Mouse (Mus musculus): Measurements from ENCODE around the gene Tns2. TPM values are rescaled to one million over a fixed set of nuclear protein-coding genes. Genes with fewer than 3 reads are reported as not detected.

Gene Tns2
- polyA plus RNA-seq, 1 experiment from 2014 or later: 4.4 TPM

DNA sequence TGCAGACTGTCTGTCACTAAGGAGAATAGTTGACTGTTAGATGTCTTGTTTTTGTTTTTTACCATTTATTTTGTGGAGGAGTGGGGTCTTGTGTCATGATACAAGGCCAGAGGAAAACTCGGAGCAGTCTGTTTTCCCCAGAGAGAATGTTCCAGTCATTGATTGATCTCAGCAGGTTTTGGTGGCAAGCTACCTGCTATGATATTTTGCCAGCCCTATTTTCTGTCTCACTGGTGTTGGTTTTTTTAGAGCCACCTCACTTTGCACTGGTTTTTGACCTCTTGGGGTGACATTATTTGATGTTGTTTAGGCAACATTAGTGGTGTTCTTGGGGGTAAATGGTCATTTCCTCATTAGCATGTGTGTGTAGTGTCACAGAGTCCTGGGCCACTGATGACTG, 8.5 kb upstream of the Tns2 start:
- DNase-seq (ENCODE audit: low spot score): no peak

DNA sequence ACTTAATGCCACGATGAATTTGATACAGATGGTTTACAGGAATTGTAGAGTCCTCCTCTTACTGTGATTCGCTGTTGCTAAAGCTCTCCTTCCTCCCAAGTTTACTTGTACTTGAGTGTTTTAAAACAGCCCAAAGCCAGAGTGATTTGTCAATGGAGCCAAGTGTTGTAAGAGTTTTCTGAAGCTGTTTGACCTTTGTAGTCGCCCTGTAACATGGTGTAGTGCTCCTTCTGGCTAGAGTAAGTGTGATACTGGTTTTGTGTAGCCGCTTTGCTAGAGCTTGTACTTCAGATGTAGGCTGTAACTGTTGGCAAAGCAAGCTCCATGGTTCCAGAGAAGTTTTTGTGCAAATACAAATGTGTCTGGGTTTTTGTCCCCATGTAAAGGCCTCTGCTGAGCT, 8.0 kb upstream of the Tns2 start:
- DNase-seq (ENCODE audit: low spot score): no peak

DNA sequence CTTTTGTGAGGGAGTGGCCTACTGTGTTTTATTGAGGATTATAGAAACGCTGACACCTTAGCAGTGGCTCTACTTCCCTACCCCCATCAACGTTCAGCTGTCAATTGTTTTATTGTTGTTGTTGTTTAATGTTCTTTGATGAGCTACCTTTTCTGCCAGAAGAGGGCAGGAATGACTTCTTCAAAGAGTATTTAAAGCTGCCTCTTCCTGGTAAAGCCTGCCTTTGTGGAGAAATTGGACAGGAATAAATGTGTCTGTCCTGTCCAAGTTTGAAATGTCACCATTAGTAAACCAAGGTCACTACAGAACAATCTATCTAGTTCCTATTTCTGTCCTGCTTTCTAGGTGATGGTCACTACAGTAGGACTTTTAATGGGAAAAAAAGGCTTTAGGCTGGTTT, 6.1 kb upstream of the Tns2 start:
- DNase-seq (ENCODE audit: low spot score): no peak

DNA sequence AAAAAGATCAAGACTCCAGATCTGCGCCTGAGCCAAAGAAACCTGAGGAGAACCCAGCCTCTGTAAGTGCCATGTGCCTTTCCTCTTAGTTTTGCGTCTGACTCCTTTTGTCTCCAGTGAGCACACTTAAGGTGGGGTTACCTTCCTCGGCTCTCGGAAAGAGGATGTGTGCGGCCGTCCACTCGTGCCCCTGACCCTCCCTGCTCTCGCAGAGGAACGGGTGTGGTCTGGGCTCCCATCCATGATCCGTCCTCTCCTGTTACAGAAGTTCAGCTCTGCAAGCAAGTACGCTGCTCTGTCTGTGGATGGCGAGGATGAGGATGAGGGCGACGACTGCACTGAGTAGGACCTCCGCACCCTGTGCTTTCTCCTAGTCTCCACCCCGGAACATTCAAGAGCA, 5.2 kb upstream of the Tns2 start:
- no peak for DNase-seq (ENCODE audit: low spot score)

DNA sequence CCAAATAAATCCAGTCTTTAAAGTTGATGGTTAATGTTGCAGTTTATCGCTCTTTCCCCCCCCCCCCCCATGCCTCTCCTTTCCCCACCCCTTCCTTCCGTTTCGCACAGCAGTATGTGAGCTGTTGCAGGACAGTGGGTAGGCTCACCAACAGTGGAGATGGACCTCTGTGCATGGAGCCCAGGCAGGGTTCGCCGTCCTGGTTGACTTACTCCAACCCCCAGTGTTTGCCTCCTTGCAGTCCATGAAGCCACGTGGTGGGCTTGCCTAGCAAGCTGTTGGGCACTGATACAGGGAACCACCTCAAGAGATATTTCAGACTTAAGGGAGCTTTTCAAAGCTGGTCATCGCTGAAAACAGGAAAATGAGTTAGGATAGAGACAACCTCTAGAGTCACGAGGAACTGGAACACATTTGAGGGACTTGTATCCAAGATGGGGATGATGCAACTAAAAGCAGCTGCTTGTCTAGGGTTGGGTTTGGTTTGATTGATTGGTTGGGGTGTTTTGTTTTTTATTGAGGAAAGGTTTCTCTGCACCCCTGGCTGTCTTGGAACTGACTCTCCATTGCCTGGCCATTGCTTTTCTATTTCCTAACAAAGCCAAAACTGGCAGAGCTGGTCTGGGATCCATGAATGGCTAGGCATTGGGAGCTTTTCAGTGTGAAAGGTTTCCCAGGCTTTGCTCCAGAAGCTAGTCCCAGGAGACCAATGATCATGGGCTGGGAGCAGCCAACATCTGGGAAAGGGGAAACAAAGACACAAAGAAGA, 2.9 kb upstream of the Tns2 start:
- DNase-seq (ENCODE audit: low spot score): no peak

DNA sequence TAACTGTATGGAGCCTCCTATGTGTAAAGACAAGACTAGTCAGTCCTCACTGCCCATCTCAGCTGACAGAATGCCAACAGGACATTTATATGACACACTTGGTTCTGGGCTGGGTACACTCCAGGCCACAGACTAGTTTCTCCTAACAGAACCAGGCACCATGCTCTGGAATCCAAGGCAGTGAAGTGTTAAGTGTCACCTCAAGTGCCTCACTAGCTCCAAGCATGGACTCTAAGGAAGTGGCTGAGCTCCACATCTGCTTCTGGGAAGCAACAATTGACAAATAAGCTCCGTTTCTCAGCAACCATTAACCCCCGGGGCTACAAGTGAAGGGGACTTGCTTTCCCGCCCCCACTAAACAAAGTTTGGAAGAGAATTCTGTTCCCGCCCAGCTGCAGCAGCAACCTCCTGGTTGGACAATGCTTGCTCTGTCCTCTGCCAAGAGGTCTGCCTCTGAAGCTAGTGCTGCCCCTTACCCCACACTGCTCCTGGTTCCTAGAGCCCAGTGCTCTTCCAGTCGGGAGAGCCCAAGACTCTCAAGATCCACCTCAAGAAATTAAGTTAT, 2.1 kb upstream of the Tns2 start:
- DNase-seq (ENCODE audit: low spot score): no peak

DNA sequence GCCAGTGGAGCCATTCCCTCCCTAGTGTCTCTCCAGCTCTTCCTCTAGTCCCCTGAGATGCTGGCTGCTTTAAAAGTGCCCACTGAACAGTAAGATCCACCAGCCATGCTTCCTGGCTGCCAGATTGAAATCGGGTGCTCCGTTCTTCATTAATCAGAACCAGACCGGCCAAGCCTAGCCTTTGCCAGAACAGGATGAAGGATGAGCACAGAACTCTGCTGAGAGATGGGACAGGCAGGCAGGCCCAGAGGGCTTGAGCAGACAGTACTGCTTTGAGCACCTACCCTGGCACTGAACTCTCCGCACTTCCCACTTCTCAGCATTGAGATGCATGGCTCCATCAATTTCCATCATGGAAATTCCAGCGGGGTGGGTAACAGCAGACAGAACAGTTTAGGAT, 953 bp upstream of the Tns2 start:
- DNase-seq (ENCODE audit: low spot score): no peak

DNA sequence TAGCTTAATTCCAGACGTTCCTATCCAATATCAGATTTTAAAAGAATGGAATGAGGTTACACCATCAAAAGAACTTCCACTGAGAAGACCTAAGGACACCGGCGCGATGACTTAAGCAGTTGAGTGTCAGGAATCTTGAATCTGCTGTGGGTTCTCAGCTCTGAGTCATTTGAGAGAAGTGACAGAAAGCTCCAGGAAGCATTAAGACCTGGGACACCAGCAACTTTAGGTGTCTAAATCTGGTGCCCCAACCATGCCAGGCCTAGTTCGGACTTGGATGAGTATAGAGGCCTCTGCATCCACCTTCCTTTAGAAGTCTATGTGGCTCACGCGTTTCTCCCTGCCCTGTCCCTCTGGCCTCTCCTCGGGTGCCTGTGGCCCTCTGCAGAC, 447 bp upstream of the Tns2 start:
- no peak for DNase-seq (ENCODE audit: low spot score)

DNA sequence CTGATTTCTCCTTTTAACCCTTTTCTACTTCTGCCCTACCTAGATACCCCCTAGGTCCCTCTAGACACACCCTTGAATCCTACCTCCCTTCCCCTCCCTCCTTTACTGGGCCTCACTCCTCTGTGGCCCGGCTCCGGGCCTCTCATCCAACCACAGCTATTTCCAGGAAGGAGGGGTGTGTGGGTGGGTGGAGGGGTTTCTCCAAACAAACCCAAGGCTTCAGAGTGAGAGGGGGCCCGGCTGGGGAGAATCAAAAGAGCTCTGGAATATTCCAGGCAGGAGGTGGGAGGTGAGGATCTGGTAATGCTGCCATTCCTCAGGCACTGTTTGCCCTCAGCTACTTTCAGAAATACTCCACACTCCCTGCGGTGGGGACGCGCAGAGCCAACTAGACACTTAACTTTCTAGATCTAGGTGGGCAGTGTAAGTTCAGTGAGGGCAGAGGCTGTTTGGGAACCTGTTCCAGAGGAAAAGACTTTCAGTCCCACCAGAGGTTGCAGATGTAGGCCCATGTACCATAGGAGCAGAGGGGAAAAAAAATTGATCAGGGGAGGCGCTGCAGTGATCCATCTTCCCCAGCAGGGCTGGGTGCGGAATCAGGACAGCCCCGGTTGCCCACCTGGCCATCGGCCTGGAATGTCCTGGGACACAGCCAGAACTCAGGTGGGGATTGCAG, 921 bp downstream of the Tns2 start:
- no peak for DNase-seq (ENCODE audit: low spot score)

DNA sequence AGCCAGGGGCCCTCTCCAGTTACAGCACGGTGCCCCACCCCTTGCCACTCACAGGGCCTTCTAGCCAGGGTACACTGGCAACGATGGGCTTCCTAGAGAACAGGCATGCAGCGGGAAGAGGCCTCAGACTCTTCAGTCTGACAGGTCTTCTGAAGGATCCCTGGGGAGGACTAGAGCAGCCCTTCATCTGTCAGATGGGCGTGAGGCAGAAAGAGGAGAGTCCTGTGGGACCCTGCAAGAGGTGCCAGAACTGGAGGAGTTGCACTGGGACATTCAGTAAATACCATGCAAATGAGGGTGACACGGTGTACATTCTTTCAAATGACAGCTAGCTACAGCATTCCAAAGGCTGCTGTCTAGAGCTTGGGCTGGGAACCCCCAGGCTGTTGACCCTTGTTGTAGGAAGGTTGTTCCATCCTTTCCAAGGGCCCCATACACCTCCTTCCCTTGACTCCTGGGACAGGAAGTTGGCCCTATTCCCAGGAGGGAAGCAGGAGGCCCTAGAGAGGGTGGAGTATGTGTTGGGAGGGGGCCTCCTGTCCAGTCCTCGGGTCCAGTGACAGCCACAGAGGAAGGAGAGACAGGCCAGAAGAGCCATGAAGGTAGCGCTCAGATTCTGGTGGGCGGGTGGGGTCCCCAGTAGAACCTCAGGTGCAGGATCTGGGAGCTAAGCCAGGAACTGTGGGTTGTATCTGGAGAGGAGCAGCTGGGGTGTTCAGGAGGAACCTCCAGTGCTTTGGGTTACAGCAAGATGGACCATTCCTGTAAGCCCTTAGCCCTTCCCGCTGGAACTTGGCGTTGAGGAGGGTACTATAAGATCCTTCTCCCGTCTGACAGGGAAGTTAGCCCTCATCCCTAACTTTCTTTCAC, 1.7 kb downstream of the Tns2 start:
- DNase-seq (ENCODE audit: low spot score): no peak

DNA sequence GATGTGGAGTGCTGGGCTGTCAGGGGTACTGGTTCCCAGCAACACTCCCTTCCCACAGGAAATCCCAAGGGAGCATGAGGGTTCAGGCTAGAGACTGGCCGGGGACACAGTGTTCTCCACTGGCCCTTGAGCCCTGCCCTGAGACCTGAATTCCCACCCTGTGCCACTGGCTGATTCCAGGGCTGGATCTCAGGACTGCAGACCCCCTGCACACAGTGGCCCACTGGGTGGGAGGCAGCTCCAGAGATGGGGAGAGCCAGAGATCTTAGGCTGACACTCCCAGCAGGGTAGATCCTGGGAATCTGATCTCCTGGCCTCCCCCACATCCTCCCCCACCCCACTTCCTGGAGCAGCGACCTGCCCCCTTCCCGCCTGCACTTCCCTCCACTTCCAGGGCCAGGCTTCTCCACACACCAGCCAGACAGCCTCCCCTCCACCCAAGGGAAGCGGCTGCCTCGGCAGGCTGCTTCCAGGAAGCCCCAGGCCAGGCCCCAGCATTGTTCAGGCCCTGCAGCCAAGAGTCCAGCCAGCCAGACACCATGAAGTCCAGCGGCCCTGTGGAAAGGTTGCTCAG, 2.4 kb downstream of the Tns2 start:
- no peak for DNase-seq (ENCODE audit: low spot score)

DNA sequence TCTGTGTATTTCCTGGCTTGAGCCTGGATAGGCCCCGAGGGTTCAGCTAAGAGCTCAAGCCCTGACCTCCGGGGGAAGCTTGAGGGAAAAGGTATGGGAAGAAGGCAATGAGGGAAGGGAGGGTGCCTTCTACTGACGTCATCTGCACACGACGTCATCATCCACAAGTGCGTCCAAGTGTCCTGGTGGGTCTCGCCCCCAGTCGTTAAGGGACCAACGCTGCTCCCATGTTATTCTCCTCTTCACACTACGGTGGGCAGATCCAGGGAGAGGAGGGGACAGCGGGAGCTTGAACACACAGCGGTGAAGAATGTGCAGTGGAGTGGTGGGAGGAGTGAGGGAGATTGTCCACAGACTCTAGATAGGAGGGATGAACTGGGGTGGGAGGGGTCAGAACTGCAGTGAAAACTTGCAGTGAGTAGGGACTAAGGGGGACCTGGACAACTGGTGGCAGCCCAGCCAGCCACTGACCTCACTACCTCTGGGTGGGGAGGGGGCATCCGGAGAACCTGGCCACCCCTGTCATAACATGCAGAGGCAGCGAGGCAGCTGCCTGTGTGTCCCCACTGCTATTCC, 3.2 kb downstream of the Tns2 start:
- DNase-seq (ENCODE audit: low spot score): no peak

DNA sequence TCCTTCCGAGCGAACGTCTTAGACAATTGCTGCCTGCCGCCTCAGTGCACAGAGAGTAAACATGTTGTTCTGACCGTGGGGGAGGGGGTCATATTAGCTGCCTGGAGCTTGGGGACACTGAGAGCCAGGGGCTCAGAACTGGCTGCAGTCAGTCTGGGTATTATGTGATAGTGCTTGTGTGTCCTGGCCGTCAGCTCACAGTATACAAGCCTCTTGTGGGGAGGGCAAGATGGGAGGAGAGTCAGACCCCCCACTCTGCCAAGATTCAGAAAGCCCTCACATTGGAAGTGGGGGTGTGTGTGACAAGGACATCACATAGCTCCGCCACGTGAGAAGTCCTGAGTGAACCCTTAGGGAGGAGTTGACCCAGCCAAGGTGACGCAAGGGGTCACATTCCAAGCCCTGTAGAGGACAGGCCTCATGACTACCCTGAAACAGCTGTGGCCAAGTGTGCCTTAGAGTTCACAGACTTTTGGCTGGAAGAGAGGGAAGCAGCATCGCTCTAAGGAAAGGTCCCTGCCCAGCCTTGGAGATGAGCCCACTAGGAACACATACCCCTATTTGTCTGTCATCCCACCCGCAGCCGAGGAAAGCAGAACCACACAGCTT, 3.8 kb downstream of the Tns2 start:
- DNase-seq (ENCODE audit: low spot score): no peak

DNA sequence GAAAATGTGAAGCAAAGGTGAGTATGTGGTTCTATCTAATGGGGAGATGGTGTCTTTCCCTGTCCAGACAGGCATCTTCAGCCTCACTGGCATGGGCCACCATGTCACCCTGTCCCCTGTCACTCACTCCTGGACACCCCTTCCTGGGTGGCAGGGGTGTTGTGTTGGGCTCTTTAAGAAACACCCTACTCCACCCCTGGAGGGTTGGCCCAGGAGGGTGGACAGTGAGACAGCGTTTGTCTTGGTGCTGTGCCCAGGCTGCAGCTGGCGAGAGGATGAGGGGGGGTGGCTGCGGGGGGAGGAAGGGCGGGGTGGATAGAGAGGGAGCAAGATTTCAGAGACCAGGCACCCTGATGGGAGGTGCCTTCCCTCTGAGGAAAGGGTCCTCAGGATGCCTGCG, 5.1 kb downstream of the Tns2 start:
- no peak for DNase-seq (ENCODE audit: low spot score)

DNA sequence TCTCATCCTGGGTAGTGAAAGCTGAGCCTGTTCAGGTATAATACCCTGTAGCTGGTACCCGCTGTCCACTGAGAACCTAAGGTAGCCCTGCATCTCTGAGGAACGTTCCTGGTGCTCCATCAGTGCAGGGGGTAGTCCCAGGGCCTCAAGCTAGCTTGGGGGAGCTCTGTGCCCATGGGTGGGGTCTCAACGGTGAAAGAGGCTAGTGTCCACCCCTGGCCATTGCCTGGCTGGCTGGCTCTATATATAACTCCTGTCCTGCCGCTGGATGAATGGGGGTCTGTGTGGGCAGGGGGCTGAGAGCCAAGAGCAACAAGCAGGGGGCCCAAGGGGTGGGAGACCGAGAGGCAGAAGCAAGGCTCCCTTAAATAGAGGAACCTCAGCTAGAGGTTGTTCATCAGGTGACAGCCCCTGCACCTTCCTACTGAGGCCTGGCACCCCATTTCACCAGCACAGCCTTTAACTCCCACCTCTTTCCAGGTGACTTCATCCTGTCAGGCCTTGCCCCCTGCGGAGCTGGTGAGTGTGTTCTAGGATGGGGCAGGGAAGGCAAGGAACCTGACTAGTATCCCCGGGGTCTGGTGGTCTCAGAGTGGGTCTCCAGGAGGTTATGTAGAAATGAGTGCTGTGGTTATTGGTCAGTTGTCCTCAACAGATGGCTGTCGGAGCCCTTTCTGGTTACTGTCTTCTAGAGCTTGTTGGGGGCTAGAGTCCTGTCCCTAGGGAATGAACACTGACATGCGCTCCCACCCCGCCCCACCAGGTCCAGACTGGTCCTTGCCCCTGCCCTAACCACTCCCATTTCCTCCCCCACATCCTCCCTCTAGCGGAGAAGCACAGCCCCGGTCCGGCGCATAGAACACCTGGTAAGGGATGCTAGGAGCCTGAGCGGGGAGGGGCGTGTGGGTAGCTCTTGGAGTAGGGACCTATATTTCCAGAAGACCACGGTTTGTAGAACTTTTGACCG, 5.8 kb downstream of the Tns2 start:
- peak; percentile 58 for DNase-seq (ENCODE audit: low spot score)

DNA sequence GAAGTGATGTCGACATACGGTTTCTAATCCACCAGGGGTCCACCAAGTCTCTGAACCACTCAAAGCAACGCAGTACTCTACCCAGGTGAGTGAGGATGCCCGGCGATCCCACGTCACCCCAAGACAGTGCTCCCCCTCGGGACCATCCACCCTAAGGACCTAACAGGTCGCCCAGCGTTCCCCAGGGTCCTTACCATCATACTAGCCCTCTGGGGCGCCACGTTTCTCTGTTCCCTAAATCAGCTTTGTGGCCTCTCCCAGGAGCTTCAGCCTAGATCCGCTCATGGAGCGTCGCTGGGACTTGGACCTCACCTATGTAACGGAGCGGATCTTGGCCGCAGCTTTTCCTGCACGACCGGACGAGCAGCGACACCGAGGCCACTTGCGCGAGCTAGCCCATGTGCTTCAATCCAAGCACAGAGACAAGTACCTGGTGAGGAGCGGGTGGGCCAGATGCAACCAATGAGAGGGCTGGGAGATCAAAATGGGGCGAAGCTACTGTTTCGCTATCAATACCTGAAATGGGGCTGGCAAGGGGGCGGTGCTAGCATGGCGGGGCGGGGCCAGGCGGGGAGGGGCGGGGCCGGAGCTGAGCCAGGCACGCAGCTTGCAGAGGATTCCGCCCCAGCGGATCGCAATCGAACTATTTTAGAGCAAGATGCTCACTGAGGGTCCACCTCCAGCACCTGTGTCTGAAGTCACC, 6.7 kb downstream of the Tns2 start:
- DNase-seq (ENCODE audit: low spot score): peak; percentile 28

DNA sequence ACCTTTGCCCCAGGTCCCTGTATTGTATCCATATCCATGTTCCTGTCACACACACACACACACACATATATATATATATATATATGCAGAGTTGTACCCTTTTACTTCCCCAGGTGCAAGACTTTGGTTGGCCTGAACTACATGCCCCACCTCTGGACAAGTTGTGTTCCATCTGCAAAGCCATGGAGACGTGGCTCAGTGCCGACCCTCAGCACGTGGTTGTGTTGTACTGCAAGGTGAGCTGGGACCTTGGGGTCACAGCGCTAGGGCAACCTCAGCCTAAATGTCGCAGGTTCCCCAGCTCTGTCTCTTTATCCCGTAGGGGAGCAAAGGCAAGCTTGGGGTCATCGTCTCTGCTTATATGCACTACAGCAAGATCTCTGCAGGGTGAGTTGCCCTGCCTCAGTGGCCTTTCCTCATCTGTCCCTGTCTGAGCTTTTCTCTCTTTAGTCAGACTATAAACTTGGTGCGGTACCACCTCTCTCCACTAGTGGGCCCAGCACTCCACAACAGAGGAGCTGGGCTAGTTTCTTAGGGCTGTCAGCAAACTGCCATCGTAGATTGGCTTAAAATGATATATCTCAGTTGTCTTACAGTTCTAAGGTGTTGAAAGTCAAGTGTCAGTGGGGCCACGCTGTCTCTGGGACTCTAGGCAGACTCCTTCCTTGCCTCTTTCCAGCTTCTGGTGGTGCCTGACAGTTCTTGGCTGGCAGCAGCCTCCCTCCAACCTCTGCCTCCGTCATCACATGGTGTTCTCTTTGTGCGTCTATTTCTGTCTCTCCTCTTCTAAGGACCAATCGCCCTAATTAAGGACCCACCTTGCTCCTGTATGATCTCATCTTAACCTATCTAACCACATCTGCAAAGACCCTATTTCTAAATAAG, 7.7 kb downstream of the Tns2 start:
- DNase-seq (ENCODE audit: low spot score): peak; percentile 83

Measured in thymus, postnatal 0 days (tissue).